Mouse (Mus musculus) telencephalon, adult 2 months (tissue): ENCODE measurements around the gene AW551984.
A peak's percentile ranks its signal among the peaks of the same experiment; 100 is the strongest.

Experiments used
- DNase-seq: peaks from one replicate; pipeline ENCODE4 v3.0.0-alpha.2; 2011; ENCODE audit warnings: low read depth, low spot score

Gene AW551984

DNA sequence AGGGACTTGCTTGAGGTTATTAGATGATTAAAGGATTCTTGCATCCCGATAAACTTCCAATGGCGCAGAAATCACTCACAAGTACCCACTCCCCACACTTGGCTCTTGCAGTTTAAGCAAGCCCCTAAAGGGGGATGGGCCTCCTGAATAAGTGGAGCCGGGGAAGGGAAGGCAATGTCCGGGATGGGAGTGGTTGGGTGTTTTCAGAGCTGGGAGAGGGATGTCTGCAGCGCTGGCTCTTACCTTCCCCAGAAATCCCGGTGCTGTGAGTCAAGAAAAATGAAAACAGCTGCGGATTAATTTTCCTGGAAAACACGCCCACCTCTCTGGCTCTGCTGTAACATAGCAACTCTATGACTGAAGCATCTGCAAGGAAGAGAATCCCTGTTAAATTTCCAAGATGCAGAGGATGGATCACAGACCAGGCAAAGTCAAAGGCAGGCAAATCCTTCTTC lies at the start of gene AW551984:
TSS of gene AW551984 (minus strand) at position 405 of the 455 bp plus-strand sequence.
- no peak for DNase-seq

- DNase-seq: no peak
Observed at GRCm38 (mm10) chr9:39647382-39647781, 43.2 kb upstream of the AW551984 start.

DNA sequence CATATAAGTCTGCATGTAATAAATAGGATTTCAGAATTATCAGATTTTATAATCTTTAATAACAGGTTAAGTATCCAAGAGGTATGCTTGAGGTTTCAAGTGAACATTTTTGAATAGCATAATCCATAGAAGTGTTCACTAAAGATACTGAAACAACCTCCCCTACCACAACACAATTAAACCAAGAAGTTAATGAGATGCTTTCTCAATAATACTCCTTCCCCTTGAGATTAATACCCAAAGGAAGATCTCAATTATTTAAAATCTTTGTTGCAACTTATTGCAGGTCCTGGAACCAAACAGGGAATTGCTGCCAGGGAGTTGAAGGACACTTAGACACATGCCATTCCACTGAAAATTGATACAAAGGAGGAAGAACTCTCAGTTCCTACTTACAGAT lies 40.6 kb upstream of the AW551984 start, which contains the start of gene Olfr961:
TSS of gene Olfr961 (plus strand) at position 301 of the 400 bp plus-strand sequence.
- no peak for DNase-seq

DNA sequence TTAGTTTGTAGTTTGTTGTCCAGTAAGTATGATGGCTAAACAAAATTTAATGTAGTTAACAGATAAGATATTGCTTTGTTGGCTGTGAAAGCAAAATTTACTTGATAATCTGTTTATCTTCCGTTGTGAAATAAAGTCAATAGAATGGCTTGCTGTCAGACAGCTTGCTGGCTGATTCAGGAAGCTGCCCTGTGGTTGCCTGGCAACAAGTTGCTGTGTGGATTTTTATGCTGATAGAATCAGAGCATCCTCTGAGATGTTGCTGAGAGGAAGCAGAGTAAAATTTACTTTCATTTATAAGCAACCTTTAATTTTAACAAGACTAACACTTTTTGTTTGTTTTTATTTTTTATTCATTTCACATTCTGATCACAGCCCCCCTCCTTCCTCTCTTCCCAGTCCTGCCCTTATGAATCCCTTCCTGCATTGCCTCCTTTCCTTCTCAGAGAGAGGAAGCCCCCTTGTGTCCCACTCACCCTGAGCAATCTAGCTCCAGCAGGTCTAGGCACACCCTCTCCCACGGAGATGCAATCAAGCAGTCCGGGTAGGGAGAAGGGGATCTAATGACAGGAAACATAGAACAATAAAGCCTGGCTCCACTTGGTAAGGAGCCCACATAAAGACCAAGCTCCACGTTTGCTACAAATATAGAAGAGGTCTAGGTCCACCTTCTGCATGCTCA lies 29.9 kb upstream of the AW551984 start:
- peak; percentile 44 for DNase-seq

- no peak for DNase-seq
Observed at GRCm38 (mm10) chr9:39629069-39629468, 24.9 kb upstream of the AW551984 start.

DNA sequence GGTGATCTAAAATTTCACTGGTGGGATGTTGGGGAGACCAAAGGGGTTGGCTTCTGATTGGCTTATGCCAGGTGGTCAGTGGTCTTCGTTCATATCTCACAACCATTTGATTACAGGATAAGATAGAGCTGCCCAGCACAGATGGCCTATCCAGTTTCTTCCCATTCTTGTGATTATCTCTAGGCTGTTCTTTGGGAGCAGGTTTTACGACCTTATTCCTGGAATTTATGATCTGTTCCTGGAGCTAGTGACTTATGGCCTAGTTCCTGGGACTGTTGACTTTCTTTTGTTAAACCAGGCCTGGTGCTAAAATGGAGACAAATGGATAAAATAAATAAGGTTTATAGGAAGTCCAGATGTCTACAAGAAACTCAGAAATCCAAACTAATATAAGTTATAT lies 20.5 kb upstream of the AW551984 start:
- DNase-seq: no peak

- DNase-seq: no peak
Observed at GRCm38 (mm10) chr9:39623783-39624182, 19.6 kb upstream of the AW551984 start.

- DNase-seq: no peak
Observed at GRCm38 (mm10) chr9:39621073-39621472, 16.9 kb upstream of the AW551984 start, which contains the start of gene Olfr960. Gene Olfr960 (plus strand): TSS chr9:39621373.

DNA sequence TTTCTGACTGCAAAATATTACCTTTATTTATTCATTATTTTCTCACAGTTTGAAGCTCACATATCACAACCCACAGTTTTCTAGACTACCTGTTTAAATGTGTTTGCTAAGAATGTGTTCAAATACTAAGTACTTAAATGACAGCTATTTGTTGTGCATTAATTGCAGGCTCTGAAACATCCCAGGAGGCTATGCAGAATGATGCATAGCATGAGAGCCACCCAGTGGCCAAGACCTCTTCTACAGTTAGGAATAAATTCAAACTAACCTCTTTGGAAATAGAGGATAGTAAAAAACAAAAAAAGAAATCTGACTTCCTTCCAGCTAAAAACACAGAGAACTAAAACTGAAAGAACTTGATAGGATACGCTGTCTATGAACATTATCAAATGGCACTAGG lies 7.8 kb upstream of the AW551984 start:
- no peak for DNase-seq

GRCm38 (mm10) chr9:39610355-39610754 lies 6.2 kb upstream of the AW551984 start, which contains the start of gene Olfr148:
Gene Olfr148 (plus strand): TSS chr9:39610655.
- DNase-seq: no peak

DNA sequence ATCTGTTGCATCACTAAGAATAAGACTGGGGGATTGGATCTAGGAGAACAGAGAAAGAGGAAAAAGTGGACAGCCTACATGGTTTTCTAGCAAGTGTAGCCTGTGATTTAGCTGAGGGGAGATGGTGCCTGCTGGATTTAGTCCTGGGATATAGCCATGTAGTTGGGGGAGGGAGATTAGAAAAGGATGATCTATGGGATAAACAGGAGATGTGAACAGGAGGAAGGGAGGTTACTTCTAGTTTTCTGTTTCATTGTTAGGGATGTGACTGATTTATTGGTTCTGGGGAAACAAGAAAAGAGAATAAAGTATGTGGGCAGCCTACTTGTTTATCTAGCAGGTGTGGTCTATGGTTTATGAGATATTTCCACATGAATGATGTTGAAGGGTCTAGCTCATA lies 4.3 kb upstream of the AW551984 start:
- DNase-seq: no peak

DNA sequence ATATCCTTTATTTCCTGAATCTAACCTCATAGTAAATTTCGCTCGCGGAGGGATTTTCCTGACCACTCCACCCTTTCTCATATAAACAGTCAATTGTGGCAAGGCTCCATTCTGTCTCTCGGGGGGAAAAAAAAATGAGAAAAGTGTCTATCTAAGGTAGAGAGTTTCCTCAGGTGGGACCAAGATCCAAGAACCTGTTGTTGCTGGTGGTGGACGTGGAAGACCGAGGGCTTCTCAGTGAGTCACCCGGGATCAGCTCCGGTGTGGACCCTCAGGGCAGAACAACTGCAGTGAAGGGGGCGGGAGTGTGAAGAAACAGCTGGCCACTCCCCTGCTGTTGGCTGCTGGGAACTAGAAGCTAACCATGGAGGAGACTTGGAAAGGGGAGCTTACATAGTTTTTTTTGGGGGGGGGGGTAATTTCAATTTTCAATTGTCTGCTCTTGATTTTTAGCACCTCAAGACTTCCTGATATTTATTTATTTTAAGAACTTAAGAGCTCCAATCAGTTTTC lies 814 bp downstream of the AW551984 start:
- DNase-seq: no peak

DNA sequence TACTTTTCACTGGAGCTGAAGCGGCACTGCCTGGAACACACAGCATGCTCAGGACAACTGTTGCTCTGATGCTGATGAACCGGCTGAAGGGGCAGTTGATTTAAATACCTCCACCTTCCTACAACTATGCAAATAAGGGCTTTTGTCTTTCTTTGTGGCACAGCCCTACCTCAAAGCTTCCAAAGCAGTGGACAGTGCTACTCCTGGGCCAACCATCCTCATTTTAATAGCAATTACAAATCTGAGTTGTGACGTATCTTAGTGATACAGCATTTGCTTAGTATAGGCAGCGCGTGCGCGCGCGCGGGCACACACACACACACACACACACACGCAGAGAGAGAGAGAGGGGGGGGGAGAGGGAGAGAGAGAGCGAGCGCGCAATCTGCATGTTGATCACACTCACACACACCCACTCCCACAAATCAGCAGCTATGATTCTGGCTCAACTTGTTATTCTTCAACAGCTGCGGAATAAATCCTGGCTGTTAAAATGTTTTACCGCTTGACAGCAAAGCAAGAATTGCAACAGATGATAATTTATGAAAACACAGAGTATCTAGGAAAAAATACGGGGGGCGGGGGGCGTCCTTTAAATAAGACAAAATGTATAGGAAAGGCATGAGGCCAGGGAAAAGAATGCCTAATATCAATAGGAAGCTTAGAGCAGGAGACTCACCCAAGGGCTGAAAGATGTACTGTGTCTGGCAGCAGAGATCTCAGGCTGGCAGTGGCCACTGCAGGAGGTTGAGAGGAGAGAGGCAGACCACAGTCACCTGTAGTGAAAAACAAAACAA lies 1.5 kb downstream of the AW551984 start:
- DNase-seq: peak; percentile 44

GRCm38 (mm10) chr9:39577050-39577449 lies 27.2 kb downstream of the AW551984 start:
- no peak for DNase-seq

DNA sequence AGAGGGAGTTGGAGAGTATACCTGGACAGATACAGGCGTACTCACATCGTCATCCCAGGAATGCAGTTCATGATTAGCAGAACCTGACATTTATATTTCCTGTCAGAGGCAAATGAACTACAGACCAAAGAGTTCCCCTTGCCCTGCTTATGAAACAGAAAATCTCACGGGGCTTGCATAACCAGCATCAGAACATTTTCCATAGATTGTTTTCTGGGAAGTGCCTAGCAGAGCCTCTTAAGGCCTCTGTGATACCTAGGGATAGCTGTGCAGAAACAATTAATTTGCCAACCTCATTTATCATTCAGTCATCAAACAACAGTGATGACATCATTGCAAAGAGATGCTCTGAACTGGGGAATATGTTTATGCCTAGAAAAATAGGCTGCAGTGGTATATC lies 28.7 kb downstream of the AW551984 start, which contains the start of gene Olfr959:
TSS of gene Olfr959 (minus strand) at position 101 of the 400 bp plus-strand sequence.
- DNase-seq: no peak

- DNase-seq: no peak
Observed at GRCm38 (mm10) chr9:39558349-39558647, 45.9 kb downstream of the AW551984 start.

DNA sequence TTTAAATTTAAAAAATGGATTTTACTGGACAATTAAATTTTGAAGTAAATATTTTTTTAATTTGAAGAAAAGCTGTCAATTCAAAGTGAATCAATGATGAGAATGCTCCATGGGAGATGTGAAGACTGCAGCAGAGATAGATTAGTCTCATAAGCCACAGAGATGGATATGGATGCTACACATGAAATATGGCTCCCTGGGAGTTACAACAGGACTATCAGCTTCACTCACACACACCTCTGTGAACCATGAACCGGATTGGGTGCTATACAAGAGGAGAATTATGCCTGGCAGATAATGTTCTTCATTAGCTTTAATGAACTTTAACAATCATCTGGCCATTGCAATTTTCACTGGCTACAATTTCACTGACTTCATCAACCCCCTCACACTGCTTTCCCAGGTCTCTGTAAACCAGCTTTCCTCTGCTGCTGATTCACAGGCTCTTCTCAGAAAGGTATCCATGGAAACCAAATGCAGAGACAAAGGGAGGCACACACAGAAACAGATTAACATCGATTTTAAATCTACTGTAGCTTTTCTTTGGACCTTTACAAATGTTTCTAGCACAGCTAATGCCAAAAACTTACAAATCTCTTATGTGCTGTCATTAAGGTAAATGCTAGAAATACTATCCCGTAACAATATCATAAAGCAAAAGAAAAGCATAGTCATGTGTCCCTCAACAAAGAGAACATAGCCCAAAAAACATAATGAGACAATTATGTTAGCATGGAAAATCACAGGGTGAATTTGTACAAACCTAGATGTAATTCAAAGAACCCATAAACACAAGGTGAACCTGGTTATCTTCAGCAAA lies 46.5 kb downstream of the AW551984 start:
- peak; percentile 62 for DNase-seq

- no peak for DNase-seq
Observed at GRCm38 (mm10) chr9:39553946-39554345, 50.3 kb downstream of the AW551984 start, which contains the start of gene Olfr958. Gene Olfr958 (minus strand): TSS chr9:39554054.

DNA sequence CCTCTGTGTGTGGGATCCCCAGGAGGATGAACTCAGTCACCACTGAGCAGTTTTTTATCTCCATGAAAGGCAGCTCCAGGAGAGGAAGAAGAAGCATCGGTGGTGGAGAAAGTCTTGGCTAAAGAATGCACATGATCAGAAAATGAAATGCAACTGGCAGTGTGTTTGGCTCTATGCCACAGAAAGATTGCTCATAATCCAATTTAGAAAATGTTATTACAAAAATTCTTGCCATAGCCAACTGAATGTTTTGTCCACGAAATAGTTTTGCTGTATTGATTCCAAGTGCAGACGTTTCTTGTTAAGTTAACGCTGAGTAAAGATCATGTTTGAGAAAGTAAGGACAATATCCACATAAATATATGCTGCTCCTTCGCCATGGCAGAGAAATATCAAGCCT lies 53.4 kb downstream of the AW551984 start:
- no peak for DNase-seq
